Mouse (Mus musculus) liver, postnatal 0 days (tissue): ENCODE measurements around the gene Wdr64. TPM values are rescaled to one million over a fixed set of nuclear protein-coding genes. Genes with fewer than 3 reads are reported as not detected.

Experiments
- ATAC-seq: fragments of 200-750 bp; cut with Nextera tagmentation; 2 replicates; pipeline ENCODE4 v1.8.0; 2017; ENCODE audit warnings: mild to moderate bottlenecking, moderate library complexity
- DNase-seq: peaks from one replicate; pipeline ENCODE4 v3.0.0-alpha.2; 2016
- H3K27ac ChIP-seq: fragments of 300-500 bp; sonication (generic); 2 replicates; pipeline ENCODE4 v1.5.1; 2014; ENCODE audit warnings: antibody characterized with exemption, moderate library complexity, mild to moderate bottlenecking, low read depth
- H3K27me3 ChIP-seq: fragments of 300-500 bp; sonication (generic); 2 replicates; pipeline ENCODE4 v1.6.1; 2014; ENCODE audit warnings: low read length, control low read depth, mixed read lengths; ENCODE audit not compliant: insufficient read depth
- H3K36me3 ChIP-seq: fragments of 300-500 bp; sonication (generic); replicated peaks from 2 replicates; pipeline ENCODE4 v1.6.1; 2014; ENCODE audit warnings: mild to moderate bottlenecking, control low read depth, low read length, moderate library complexity, mixed read lengths; ENCODE audit not compliant: insufficient read depth
- H3K4me1 ChIP-seq: fragments of 300-500 bp; sonication (generic); 2 replicates; pipeline ENCODE4 v1.6.1; 2014; ENCODE audit warnings: antibody characterized with exemption, mild to moderate bottlenecking, control low read depth; ENCODE audit not compliant: insufficient read depth
- H3K4me2 ChIP-seq: fragments of 300-500 bp; sonication (generic); 2 replicates; pipeline ENCODE4 v1.6.1; 2014; ENCODE audit warnings: low read depth, mild to moderate bottlenecking, low read length, moderate library complexity, mixed read lengths
- H3K4me3 ChIP-seq: fragments of 300-500 bp; sonication (generic); 2 replicates; pipeline ENCODE4 v1.5.1; 2014; ENCODE audit warnings: low read depth, low read length
- H3K9ac ChIP-seq: fragments of 300-500 bp; sonication (generic); replicated peaks from 2 replicates; pipeline ENCODE4 v1.6.1; 2014; ENCODE audit warnings: mild to moderate bottlenecking, moderate library complexity
- H3K9me3 ChIP-seq: fragments of 300-500 bp; sonication (generic); 2 replicates; pipeline ENCODE4 v1.6.1; 2016; ENCODE audit warnings: mild to moderate bottlenecking, control low read depth, low read length, mixed read lengths
- CTCF ChIP-seq: sonication (generic); IDR thresholded peaks from 2 replicates; pipeline ENCODE4 v1.5.1; 2016; ENCODE audit warnings: antibody characterized with exemption, low read depth
- EP300 ChIP-seq: IDR thresholded peaks from 2 replicates; pipeline ENCODE4 v1.6.1; 2016; ENCODE audit warnings: antibody characterized with exemption, low read depth, mild to moderate bottlenecking
- WGBS: fragments of 180-500 bp; shearing (Covaris S2); extraction: QIAGEN DNeasy Blood & Tissue Kit; methylation state at CpG from one replicate; pipeline ENCODE4 v1.1.7; 2014; ENCODE audit not compliant: insufficient replicate concordance; 5-methylcytosine and 5-hydroxymethylcytosine counted together
- polyA plus RNA-seq: library from polyadenylated mRNA; unstranded; fragments of >200 nt; fragmentation: Nextera tagmentation; extraction: Ambion mirVana; gene quantifications from 2 replicates; pipeline ENCODE4 v1.2.1, GENCODE M21; 2015

Wdr64 gene
- polyA plus RNA-seq, 1 experiment from 2014 or later = not detected

- no peak overlapping the region for H3K4me2 ChIP-seq
- no peaks in the 10 kb centered on the region for H3K27me3 ChIP-seq
- H3K4me1 ChIP-seq = no peaks in the 10 kb centered on the region
- no peaks in the 10 kb centered on the region for H3K9me3 ChIP-seq
- no peak for DNase-seq
- peak; percentile 36; the same call in 1 of the 2 replicates for TF ChIP-seq CTCF
- no peak for TF ChIP-seq EP300
- 7% methylated on average over 1 of the region's 1 CpGs for WGBS
- H3K9ac ChIP-seq = no peak overlapping the region
- H3K27ac ChIP-seq = no peak overlapping the region
- ATAC-seq = no peak
- no peak overlapping the region for H3K4me3 ChIP-seq
- H3K36me3 ChIP-seq = no peaks in the 10 kb centered on the region
Measured at GRCm38 (mm10) chr1:175671626-175672025, 26.8 kb upstream of the Wdr64 start.

DNA sequence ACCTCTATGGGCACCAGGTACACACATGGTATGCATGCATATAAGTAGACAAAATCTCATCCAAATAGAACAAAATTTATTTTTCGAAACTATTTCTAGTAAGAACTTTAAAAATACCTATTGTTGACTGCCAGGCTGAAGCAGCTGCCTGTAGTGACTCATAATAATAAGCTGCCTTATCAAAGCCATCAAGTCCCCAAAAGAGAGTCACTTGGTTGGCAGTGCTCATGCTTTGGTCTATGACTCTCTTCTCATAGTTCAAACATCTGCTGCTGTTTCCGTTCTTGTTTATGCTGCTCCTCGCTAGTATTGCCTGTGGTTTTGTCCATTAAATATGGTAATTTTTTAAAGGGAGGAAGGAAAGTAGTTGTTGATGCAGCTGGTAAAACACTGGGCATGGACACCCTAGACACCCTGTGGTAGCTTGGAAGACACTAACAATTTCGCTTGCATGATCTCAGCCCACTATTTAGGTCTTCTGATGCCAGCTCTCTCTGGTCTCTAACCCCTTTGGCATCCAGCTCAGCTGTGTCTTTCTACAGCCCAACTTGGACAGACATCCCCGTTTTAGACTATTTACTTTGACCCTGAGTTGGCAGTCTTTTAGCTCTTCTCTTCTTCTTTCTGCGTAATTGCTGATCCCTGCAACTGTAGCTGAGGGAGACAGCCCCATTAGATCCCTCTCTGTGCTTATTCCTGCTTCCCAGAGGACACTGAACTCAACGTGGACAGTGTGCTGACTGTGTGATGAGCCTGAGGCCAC is 24.6 kb upstream of the Wdr64 start:
- no peaks in the 10 kb centered on the region for H3K36me3 ChIP-seq
- ATAC-seq (no peak), DNase-seq (no peak)
- no peaks in the 10 kb centered on the region for H3K9me3 ChIP-seq
- H3K4me2 ChIP-seq = no peak overlapping the region
- H3K27ac ChIP-seq = no peak overlapping the region
- WGBS = 67% methylated on average over 7 of the region's 7 CpGs
- no peaks in the 10 kb centered on the region for H3K27me3 ChIP-seq
- no peak overlapping the region for H3K4me3 ChIP-seq
- H3K9ac ChIP-seq = no peak overlapping the region
- TF ChIP-seq CTCF (no peak), EP300 (no peak)
- no peaks in the 10 kb centered on the region for H3K4me1 ChIP-seq

GRCm38 (mm10) chr1:175675116-175675515 is 23.3 kb upstream of the Wdr64 start:
- TF ChIP-seq EP300 (no peak), CTCF (no peak)
- no peaks in the 10 kb centered on the region for H3K27me3 ChIP-seq
- no peaks in the 10 kb centered on the region for H3K4me1 ChIP-seq
- DNase-seq = no peak
- no peak overlapping the region for H3K4me3 ChIP-seq
- no peak for ATAC-seq
- H3K4me2 ChIP-seq = no peak overlapping the region
- H3K9me3 ChIP-seq = no peaks in the 10 kb centered on the region
- no peaks in the 10 kb centered on the region for H3K36me3 ChIP-seq
- 76% methylated on average over 6 of the region's 6 CpGs for WGBS
- H3K9ac ChIP-seq = no peak overlapping the region
- H3K27ac ChIP-seq = no peak overlapping the region

- no peak for TF ChIP-seq CTCF
- no peak for TF ChIP-seq EP300
- Histone ChIP-seq H3K9me3 (no peaks in the 10 kb centered on the region), H3K4me1 (no peaks in the 10 kb centered on the region), H3K4me2 (no peak overlapping the region), H3K4me3 (no peak overlapping the region), H3K27ac (no peak overlapping the region), H3K36me3 (no peaks in the 10 kb centered on the region), H3K27me3 (no peaks in the 10 kb centered on the region), H3K9ac (no peak overlapping the region)
- 74% methylated on average over 6 of the region's 6 CpGs for WGBS
- DNase-seq (no peak), ATAC-seq (no peak)
Measured at GRCm38 (mm10) chr1:175677459-175677858, 20.9 kb upstream of the Wdr64 start.

DNA sequence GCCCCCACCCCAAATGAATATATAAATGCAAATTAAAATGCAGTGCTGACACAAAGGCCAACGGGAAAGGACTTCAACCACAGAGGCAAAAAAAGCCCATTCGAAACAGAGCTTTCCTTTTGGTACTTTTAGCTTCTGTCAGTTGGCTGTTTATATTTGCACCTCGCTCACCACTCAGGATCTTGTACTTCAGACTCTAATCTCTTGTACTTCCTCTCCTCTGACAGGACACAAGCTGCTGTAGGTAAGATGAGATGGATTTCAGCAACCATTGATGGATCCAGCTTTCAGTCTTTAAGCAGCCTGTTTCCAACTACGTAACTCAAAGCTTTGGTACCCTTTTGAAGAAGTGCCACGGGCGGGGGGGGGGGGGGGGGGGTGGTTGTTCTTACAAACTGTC is 17.4 kb upstream of the Wdr64 start:
- no peak overlapping the region for H3K4me2 ChIP-seq
- ATAC-seq = no peak
- H3K9me3 ChIP-seq = no peaks in the 10 kb centered on the region
- H3K4me3 ChIP-seq = no peak overlapping the region
- peaks cover 5% of the 10 kb centered on the region; the same call in 1 of the 2 replicates for H3K36me3 ChIP-seq
- no peaks in the 10 kb centered on the region for H3K27me3 ChIP-seq
- 65% methylated on average over 5 of the region's 6 CpGs for WGBS
- no peak overlapping the region for H3K9ac ChIP-seq
- TF ChIP-seq EP300 = no peak
- TF ChIP-seq CTCF = no peak
- H3K4me1 ChIP-seq = no peaks in the 10 kb centered on the region
- no peak overlapping the region for H3K27ac ChIP-seq
- DNase-seq = no peak

DNA sequence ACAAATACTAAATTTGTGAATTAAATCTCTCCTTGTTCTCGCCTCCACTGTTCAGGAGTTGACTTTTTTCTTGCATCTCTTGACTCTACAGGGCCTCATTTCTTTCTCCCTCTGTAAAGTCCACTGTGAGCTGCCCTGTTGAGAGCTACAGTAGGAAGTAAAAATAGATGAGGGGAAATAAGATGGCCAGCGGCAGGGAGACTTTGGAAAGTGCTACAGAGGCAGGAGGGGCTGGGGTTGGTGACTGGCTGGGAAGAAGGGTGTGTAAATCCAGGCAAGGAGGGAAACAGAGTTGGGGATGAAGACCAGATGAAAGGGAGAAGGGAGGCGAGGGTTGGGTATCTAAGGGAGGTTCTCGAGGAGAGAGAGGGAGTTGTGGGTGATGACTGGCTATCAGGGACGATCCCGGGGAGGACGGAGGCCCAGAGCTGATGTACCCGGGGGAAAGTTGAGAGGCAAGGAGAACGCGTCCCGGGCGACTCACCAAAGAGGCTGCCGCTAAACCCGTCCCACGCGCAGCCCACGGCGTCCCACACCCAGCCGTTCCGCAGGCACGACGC is 6.6 kb upstream of the Wdr64 start:
- H3K4me2 ChIP-seq = peak overlapping the region; percentile 85
- ATAC-seq (no peak), DNase-seq (no peak)
- no peak for TF ChIP-seq EP300
- TF ChIP-seq CTCF = no peak
- 2% methylated on average over 22 of the region's 22 CpGs for WGBS
- no peaks in the 10 kb centered on the region for H3K9me3 ChIP-seq
- H3K9ac ChIP-seq = peak overlapping the region; percentile 88
- H3K27ac ChIP-seq = peak overlapping the region; percentile 86; the same call in 1 of the 2 replicates
- peak overlapping the region; percentile 82 for H3K4me3 ChIP-seq
- peaks cover 18% of the 10 kb centered on the region for H3K4me1 ChIP-seq
- peaks cover 8% of the 10 kb centered on the region; the same call in 1 of the 2 replicates for H3K36me3 ChIP-seq
- no peaks in the 10 kb centered on the region for H3K27me3 ChIP-seq
